Mouse (Mus musculus) kidney, adult 18-20 months (tissue): ENCODE data around the gene Gpc2.
A peak's percentile ranks its signal among the peaks of the same experiment; 100 is the strongest.

ENCODE experiments used
- DNase-seq: peaks from one replicate; pipeline ENCODE4 v3.0.0; 2021

Gene Gpc2

DNA sequence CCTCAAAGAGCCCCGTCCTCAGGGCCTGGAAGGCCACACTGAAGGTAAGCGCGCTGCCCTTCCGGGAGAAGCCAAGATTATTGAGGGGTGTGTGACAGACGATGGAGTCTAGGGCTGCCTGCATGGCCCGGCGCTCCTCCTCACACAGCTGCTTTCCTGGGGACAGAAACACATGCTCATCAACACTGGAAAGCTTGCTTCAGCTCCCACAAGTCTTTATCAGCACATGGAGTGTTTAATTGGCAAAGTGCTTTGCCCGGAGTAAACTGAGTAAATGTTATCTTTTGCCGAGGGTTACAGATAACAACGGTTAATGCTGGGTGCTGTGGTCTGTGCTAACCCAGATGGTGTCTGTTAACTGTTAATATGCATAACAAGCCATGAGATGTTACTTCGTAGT is 19.0 kb downstream of the Gpc2 start:
- DNase-seq = no peak

DNA sequence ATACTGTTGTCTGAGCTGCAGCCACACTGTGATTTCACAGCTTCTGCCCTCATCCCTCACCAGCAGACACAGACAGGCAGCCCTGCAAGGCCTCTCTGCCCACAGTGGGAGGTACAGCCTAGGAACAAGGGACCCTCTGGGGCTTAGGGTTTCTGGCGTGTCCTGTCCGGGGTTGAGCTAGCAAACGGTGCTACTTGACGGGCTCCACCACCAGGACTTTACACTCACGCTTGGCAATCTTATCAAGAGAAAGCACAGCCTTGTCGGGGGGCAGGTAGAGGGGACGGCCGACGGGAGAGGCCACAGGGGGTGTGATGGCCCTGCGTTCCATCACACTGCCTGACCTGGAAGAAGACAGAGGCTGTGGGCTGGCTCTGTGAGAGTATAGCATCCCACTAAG is 19.8 kb downstream of the Gpc2 start:
- no peak for DNase-seq

DNA sequence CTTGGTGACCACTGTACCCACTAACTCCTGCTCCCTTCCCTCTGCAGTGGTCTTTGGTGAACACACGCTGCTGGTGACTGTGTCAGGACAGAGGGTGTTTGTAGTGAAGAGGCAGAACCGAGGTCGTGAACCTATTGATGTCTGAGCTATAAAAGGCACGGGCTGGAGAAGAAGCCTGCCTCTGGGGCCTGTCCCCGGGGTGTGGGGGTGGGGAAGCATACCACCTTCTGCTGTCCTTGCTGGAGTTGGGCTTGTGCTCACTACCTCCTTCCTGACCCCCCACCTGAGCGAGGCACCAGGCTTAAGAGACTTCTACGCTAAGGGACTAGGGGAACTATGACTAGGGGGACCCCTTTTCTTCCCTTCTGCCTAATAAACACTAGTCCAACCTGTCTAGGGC is 20.8 kb downstream of the Gpc2 start:
- no peak for DNase-seq

DNA sequence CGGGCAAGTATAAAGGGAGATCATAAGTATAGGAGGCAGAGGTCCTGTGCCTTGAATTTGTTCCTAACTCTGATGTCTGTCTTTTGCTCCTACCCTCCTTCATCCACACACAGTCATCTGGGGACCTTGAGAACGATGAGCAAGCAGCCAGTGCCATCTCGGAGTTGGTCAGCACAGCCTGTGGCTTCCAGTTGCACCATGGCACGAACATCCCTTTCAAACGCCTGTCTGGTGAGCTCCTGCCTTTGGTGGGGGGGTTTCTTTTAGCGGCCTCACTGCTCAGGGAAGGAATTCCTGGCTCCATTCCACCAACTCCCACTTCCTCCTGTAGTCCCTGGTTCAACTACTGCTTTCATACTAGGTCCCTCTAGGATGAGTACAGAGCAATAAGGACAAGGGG is 21.3 kb downstream of the Gpc2 start:
- DNase-seq = no peak

DNA sequence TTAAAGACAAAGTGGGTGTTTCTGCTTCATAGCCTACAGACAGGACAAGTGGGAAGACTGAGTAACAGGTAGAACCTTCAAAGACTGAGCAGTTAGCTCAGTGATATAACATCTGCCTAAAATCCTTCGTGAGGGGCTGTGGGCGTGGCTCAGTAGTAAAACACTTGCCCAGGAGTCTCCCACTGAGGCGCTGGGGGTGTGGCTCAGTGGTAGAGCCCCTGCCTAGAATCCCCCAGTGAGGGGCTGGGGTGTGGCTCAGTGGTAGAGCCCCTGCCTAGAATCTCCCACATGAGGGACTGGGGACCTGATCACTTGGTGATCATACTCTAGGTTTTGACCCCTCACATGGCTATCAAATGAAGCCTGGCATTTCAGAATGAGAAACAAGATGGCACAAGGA is 21.7 kb downstream of the Gpc2 start:
- no peak for DNase-seq

DNA sequence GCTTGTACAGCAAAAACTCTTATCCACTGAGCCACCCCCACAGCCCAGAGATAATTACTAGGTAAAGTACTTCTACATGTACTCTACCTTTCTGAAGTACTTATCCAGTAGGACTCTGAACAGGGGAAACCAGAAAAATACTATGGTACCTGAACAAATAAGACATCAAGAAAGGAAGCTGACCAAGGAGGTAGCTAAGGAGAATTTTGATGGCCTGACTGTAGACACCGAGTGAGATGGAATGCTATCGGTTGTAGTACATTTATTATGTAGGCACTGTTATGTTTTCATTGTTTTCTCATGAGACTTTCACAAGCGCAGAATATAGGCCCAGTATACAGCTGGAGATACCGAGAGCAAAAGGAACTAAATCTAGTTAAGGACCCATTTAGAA is 22.2 kb downstream of the Gpc2 start:
- DNase-seq = no peak

DNA sequence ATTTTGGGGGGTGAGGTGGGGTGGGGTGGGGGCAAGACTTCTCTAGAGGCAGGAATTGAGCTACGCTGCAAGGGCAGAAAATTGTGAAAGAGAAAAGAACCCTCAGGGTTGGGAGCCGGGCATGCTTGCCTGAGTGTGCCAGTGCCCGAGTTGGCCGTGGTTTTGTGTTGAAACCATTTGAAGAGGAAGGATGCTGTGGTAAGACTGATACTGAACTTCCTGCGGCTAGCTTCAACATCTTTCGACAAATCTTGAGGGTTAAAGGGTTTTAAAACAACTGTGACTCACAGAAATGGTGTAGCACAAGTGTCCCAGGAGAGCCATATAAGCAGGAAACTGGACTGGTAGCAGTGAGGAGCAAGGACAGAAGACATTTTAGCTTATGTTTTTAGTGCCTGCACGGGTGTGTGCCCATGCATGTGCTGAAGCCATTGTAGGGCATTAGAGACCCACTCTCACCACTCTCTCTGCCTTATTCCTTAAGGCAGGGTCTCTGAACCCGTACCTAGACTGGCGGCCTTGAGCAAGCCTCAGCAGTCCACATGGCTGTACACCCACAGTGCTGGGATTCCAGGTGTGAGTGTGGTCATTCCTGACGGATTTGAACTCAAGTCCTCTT is 22.7 kb downstream of the Gpc2 start:
- DNase-seq = no peak

DNA sequence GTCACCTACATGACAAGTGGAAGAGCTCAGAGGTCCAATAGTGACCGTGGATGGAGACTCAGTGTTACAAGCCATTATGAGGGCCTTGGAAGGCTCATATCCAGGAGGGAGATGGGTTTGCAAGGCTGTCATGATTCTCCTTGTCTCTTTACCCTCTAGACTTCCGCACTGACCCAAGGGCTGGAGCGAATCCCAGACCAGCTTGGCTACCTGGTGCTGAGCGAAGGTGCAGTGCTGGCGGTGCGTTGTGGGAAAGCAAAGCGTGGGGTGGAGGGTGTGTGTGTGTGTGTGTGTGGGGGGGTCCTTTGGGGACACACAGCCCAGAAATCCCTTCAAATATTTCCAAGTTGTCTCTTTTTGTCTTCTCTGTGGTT is 23.7 kb downstream of the Gpc2 start:
- no peak for DNase-seq

DNA sequence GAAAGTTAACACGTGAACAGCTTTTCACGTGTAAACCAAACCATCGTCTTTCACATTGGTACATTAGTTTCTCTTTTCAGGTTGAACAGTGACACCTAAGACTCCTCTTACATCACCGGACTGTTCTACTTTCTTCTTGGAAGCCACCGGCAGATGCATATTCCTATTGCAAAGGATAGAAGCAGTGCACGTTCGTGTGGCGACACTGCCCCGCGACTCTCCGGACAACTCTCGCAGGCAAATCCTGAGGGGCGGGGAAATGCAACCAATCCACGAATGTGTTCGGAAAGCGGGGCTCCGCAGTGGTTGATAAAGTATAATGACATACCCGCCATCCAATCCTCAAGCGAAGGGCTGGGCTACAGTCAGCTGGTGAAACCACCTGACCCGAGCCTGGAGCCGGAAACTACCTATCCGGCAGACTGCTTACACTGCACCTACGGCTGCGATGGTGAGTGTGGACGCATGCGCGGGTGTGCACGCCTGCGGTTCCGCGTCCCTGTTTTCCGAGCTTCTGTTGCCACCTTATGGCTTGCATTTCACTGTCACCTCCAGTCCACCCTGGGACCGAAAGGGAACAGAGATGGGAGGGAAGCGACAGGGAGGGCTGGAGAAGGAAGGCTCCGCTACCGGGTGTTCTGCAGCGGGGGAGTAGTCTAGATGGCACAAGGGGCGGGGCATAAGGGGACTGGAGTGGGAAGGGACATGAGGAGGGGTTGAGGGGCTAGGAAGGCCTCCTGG is 24.3 kb downstream of the Gpc2 start, which contains the start of gene Lamtor4:
TSS of gene Lamtor4 (plus strand) at position 130 of the 741 bp plus-strand sequence.
- DNase-seq = peak; percentile 92

DNA sequence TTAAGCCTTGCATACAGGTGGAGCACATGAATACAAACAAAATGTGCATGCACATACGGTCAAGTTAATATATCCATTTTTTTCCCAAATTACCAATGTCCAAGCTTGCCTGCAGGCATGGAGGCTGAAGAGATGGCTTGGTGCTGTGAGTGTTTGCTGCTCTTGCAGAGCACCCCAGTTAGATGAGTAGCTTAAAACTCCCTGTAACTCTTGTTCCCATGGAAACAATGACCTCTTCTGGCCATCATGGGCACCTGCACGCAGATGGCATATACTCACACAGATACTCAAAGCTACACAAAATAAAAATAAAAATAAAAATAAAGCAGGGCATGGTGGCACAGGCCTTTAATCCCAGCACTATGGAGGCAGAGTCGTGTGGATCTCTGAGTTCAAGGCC is 26.7 kb downstream of the Gpc2 start:
- DNase-seq = no peak

DNA sequence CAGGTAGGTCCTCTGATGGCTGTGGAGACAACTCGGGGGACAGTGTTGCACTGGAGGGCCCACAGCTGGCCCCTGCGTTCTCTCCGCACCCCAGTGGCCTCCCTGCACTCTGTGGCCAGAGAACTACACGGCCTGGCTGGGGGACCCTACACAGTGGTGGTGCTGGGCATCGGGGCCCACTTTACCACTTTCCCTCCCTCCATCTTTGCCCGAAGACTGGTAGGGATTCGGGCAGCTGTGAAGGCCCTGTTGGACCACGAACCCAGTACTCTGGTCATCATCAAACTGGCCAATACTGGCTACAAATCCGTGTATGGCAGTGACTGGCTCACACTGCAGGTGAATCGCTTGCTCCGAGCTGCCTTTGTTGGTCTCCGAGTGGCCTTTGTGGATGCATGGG is 28.7 kb downstream of the Gpc2 start:
- no peak for DNase-seq

DNA sequence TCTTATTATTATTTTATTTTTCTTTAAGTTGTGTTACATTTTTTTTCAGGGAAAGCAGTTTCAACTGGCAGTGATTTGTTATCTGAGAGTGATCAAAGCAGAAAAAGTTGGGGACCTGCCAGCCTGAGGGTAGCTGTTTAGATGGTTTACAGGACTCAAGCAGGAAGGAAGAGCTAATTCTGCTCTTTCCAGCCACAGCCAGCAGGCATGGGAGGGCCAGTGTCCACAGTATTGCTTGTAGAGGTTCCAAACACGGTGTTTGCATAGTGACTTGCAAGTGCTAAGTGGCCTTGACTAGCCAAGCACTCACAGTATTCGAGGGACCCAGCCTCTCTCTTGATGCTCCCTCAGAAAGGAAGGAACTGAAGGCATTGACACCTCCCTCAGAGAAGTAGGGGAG is 38.3 kb downstream of the Gpc2 start:
- DNase-seq = no peak

DNA sequence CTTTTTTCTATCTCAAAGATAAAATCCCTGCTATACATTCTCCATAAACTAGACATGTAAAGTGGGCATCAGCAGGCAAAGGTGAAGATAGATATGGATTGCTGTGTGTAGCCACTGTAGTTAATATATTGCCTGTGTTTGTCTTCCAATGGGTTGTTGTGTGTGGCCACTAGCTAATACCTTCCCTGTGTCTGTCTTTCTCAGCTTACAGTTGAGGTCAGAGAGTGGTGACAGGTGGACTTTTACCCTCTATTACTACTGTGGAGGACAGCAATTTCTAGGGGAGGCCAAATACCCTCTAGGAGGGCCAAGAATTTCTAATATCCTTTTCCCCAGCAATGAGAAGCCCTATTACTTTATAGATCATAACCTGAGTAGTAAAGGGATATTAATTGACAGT is 45.6 kb downstream of the Gpc2 start:
- DNase-seq = no peak

DNA sequence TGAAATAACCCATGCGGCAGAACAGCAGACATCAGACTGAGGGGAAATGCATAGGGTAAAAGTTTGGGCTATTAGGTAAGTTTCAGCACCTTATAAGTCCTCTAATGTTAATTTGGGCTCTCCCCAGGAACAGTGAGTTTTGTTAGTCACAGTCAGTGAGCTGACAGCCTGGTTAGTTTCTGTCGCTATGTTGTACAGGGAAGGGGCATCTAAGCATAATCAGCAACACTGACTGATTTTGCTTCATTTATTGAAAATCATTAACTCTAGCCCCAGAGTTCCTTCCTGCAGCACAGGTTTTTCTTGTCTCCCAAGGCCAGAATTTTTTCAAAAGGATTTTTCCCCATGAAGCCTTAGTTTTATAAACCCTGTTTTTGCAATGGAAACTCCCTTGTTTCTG is 46.0 kb downstream of the Gpc2 start:
- DNase-seq = no peak

DNA sequence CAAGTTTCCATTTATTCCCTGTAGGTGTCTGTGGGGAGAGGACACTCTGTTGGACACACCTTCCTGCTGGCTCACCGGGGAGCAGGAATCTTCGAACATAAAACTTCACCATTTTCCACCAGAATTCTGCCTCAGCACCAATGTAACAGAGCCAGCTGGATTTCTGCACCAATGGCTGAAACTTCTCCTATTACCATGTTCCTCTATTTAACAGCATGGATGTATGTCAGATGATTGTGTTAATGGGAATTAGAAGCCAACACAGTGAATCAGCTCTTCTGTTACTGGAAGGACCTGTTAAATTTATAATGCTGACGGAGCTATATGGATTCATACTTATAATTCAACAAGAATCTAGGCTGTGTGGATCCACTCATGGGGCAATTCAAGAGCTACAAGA is 50.3 kb downstream of the Gpc2 start:
- DNase-seq = no peak

DNA sequence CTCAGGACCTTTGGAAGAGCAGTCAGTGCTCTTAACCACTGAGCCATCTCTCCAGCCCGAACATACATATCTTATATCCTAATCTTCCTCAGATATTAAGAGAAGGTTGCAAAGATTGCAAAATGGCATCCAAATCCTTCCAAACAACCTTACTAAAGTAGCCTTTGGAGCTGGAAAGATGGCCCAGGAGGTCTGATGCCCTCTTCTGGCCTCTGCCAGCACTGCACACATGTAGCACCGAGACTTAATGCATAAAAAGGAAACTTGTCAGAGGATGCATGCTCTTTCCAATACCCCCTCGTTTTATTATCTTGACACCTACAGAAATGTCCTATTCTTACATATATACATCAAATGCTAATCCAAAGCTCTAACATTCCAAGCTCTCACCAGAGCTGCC is 51.8 kb downstream of the Gpc2 start:
- DNase-seq = peak; percentile 60

DNA sequence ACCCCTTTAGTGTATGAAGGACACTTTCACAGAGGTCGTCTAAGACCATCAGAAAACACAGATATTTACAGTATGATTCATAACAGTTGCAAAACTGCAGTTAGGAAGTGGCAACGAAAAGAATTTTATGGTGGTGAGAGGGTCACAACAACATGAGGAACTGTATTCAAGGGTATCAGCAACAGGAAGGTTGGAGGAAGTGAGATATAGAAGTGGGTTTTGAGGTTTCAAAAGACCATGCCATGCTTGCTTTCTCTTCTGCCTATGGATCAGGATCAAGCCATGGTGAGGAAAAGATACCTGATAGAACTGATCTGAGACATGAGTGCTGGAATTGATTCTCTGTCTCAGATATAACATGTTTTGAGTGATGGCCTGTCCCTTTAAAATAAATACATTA is 52.4 kb downstream of the Gpc2 start:
- no peak for DNase-seq

DNA sequence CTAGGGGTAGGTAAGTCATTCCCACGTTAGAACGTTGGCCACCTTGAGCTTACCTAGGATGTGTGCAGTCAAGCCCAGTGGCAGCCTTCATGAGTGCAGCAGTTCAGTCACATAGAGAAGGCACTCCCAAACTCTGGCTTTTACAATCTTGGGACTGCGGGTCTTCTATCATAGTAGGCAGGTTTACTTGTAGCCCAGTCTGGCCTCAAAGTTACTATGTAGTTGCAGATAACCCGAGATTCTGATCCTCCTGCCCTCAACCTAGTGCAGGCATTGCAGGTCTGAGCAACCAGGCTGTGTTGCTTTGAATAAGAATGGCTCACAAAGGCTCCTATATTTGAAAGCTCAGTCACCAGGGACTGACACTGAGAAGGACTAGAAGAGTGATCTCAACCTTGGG is 53.3 kb downstream of the Gpc2 start:
- DNase-seq = no peak

DNA sequence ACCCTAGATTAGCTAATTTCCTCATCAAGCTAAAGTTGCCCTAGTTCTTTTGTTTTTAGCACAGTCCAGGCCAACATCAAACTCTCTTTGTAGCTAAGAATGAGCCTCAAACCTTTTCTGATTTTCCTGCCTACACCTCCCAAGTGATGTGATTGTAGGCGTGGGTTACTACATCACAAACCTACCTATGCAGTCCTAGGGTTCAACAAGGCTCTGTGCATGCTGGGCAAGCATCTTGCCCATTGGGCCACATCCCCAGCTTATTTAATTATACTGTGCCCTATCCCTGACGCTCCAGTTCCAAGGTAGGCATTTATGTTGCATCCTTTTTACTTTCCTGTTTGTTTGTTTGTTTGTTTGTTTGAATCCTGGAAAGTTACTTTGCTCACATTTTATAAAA is 54.1 kb downstream of the Gpc2 start, which contains the start of gene Nxpe5:
TSS of gene Nxpe5 (plus strand) at position 199 of the 400 bp plus-strand sequence.
- no peak for DNase-seq
